In the genomic region with DNA sequence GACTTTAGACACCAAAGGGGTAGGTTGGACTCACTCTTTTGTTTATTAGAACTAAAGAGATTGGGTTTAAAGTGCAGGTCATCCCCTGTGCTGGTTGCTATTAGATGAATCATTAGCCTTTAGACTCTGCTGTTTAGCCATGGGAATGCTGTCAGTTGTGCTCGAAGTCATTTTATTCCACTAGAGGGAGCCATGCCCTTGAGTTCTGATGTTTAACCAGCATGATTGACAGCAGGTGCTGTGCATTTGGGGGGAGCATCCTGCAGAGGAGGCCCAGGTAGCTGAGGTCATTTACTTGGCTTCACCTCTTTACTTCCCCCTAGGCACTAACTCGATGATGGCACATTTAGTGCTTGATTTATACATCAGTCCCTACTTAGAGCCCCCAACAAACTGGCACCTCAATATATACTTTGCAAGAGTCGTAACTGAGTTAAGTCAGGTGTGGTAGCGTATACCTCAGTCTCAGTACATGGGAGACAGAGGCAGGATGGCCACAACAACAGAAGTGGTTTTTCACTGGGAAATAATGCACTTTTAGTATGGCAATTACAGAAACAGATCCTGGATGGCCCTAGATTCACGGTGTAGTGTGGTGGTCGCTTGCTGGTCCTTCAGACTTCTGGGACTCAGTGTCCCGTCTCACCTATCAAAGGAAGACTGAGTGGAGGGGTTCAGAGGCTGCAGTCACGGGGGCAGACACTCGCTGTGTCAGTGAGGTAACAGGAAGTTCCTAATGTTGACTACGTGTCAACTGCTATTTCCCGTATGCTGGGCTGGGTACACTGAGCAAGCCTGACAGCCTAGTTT, we compare ENCODE assay signal across 9 mouse cellular contexts. TPM values are rescaled to one million over a fixed set of nuclear protein-coding genes. Genes with fewer than 3 reads are reported as not detected.
DNase-seq lines count a peak whose midpoint lies in the region; ATAC-seq and TF ChIP-seq lines count a peak whose summit lies in the region.
"Had no signal": no experiment of that assay in that cellular context is flagged by ENCODE, and none has a peak within 500 bp of the region (broad histone marks: within the 10 kb centered on the region; RNA-seq: fewer than 3 reads in every experiment).

No protein-coding gene starts in this region.

- no peak overlapping the region for H3K27ac ChIP-seq in heart, embryonic 12.5 days (ENCODE audit: poor library complexity, severe bottlenecking)
- no peak overlapping the region for H3K27ac ChIP-seq in lung, postnatal 0 days (ENCODE audit: low read length)
- H3K27ac ChIP-seq: embryonic facial prominence, embryonic 13.5 days had no signal

- TF ChIP-seq EP300 in lung, postnatal 0 days (IDR thresholded peaks at IDR 0.05), result no peak

- TF ChIP-seq CTCF in lung, postnatal 0 days (IDR thresholded peaks at IDR 0.05), result peak; percentile 89

- H3K4me3 ChIP-seq in heart, embryonic 12.5 days, result no peak overlapping the region
- no peak overlapping the region for H3K4me3 ChIP-seq in lung, postnatal 0 days (ENCODE audit: low read depth, low read length)
- H3K4me3 ChIP-seq: embryonic facial prominence, embryonic 13.5 days had no signal

- no peak overlapping the region for H3K4me2 ChIP-seq in heart, embryonic 12.5 days
- H3K4me2 ChIP-seq in lung, postnatal 0 days (replicated peaks; ENCODE audit: low read depth, low read length), result no peak overlapping the region
- H3K4me2 ChIP-seq: embryonic facial prominence, embryonic 13.5 days had no signal

- H3K9me3 ChIP-seq in heart, embryonic 12.5 days (replicated peaks), result no peaks in the 10 kb centered on the region
- no peaks in the 10 kb centered on the region for H3K9me3 ChIP-seq in lung, postnatal 0 days (ENCODE audit: low read length)
- H3K9me3 ChIP-seq: embryonic facial prominence, embryonic 13.5 days had no signal

- intact Hi-C loops in heart, postnatal 36 days (cut with DNase I), result loop anchor here (5.0 to 10.0 kb wide), 7 partner anchors 107 to 532 kb away; a partner anchor contains a TSS

- H3K9ac ChIP-seq in heart, embryonic 12.5 days, result no peak overlapping the region
- no peak overlapping the region for H3K9ac ChIP-seq in lung, postnatal 0 days (replicated peaks; ENCODE audit: low read depth)
- H3K9ac ChIP-seq: embryonic facial prominence, embryonic 13.5 days had no signal

- no peaks in the 10 kb centered on the region for H3K4me1 ChIP-seq in heart, embryonic 12.5 days (replicated peaks)
- H3K4me1 ChIP-seq in lung, postnatal 0 days (ENCODE audit: insufficient read depth, low read depth, low read length), result no peaks in the 10 kb centered on the region
- H3K4me1 ChIP-seq: embryonic facial prominence, embryonic 13.5 days had no signal

- peak; percentile 87 for DNase-seq in heart, adult 11 months
- peak; percentile 31 for DNase-seq in MEL-GATA-1-ER (ENCODE audit: extremely low read depth, low read depth)
- DNase-seq in cerebellum, postnatal 10 days, result peak; percentile 67 to 81
- DNase-seq in heart, postnatal 36 days, result peak; percentile 34 to 48
- peak; percentile 70 for DNase-seq in large intestine, adult 2 months (ENCODE audit: low read depth, low spot score)
- peak; percentile 86 for DNase-seq in lung, postnatal 0 days (ENCODE audit: low spot score)
- DNase-seq in splenic B cell, adult 2 months (ENCODE audit: low read depth, low spot score), result peak; percentile 82

- no peaks in the 10 kb centered on the region for H3K27me3 ChIP-seq in heart, embryonic 12.5 days (replicated peaks)
- no peaks in the 10 kb centered on the region for H3K27me3 ChIP-seq in lung, postnatal 0 days (replicated peaks; ENCODE audit: insufficient read depth, low read length)
- H3K27me3 ChIP-seq in splenic B cell, adult 2 months (ENCODE audit: control insufficient read depth, insufficient read depth, low read length, poor library complexity, severe bottlenecking), result no peaks in the 10 kb centered on the region; the same call in 1 of the 2 replicates
- H3K27me3 ChIP-seq: embryonic facial prominence, embryonic 13.5 days had no signal

- no peak for ATAC-seq in heart, embryonic 12.5 days (ENCODE audit: insufficient number of reproducible peaks, low FRiP score)
- ATAC-seq in lung, postnatal 0 days, result peak; percentile 62

- peaks cover 39% of the 10 kb centered on the region for H3K36me3 ChIP-seq in heart, embryonic 12.5 days
- peaks cover 7% of the 10 kb centered on the region for H3K36me3 ChIP-seq in lung, postnatal 0 days (ENCODE audit: insufficient read depth, low read length)
- H3K36me3 ChIP-seq in splenic B cell, adult 2 months (ENCODE audit: control insufficient read depth, insufficient read depth, low read length, poor library complexity, severe bottlenecking), result peaks cover 6% of the 10 kb centered on the region

- WGBS in heart, embryonic 12.5 days, result 70% methylated on average over 11 of the region's 11 CpGs
- 64% methylated on average over 11 of the region's 11 CpGs for WGBS in large intestine, adult 2 months
- WGBS in lung, postnatal 0 days, result 51% methylated on average over 11 of the region's 11 CpGs

RNA-seq across cellular contexts. Expression of a gene that starts 28.2 kb away (rescaled TPM):
- polyA plus RNA-seq in heart, embryonic 12.5 days (2016; fragmentation: Nextera tagmentation; extraction: Ambion mirVana), result 1.3 TPM in 2 replicates
- 1 to 10 TPM; 2.1 TPM for total RNA-seq in heart, postnatal 36 days (2021)
- polyA plus RNA-seq in large intestine, adult 2 months (2012; rRNA removed), result 0.07 and 0.15 TPM in 2 replicates
- polyA plus RNA-seq in lung, postnatal 0 days (2015; fragmentation: Nextera tagmentation; extraction: Ambion mirVana), result 1.5 and 1.8 TPM in 2 replicates

RNA-seq across cellular contexts. Expression of a gene that starts 28.3 kb away (rescaled TPM):
- 34.2 and 36.7 TPM in 2 replicates for polyA plus RNA-seq in heart, embryonic 12.5 days (2016; fragmentation: Nextera tagmentation; extraction: Ambion mirVana)
- 10 to 100 TPM; 10.9 to 11.8 TPM for total RNA-seq in heart, postnatal 36 days (2021)
- polyA plus RNA-seq in large intestine, adult 2 months (2012; rRNA removed), result 9.9 and 14.2 TPM in 2 replicates
- polyA plus RNA-seq in lung, postnatal 0 days (2015; fragmentation: Nextera tagmentation; extraction: Ambion mirVana), result 29.5 and 33.9 TPM in 2 replicates

Comparison
In these comparisons a context has a peak if more than half of its experiments do, and no peak if none do; other contexts are left out.
1. DNase-seq: peak in every context shown above with its lines; median percentile 87 in heart, adult 11 months; 86 in lung, postnatal 0 days; 82 in splenic B cell, adult 2 months; 74 in cerebellum, postnatal 10 days; 70 in large intestine, adult 2 months; 41 in heart, postnatal 36 days; 31 in MEL-GATA-1-ER.